Mouse (Mus musculus) hindbrain, embryonic 12.5 days (tissue): ENCODE measurements around the gene Rbpms2. TPM values are rescaled to one million over a fixed set of nuclear protein-coding genes. Genes with fewer than 3 reads are reported as not detected.

Experiments
- polyA plus RNA-seq: library from polyadenylated mRNA; unstranded; fragments of >200 nt; fragmentation: Nextera tagmentation; extraction: Ambion mirVana; gene quantifications from 2 replicates; pipeline ENCODE4 v1.2.1, GENCODE M21; 2016

Rbpms2 gene
- polyA plus RNA-seq, 1 experiment from 2014 or later = 15.0 TPM

Other genes starting within 250 kb of the Rbpms2 start
- gene Kbtbd13, start 238.0 kb upstream of the Rbpms2 start, polyA plus RNA-seq = 0.74 and 1.0 TPM in 2 replicates
- gene Rasl12, start 231.1 kb upstream of the Rbpms2 start, polyA plus RNA-seq = 7.8 and 8.4 TPM in 2 replicates
- not detected in 2 replicates for gene Slc51b, start 206.7 kb upstream of the Rbpms2 start, polyA plus RNA-seq
- 22.8 and 28.4 TPM in 2 replicates for gene Mtfmt, start 193.9 kb upstream of the Rbpms2 start, polyA plus RNA-seq
- gene Spg21, start 168.7 kb upstream of the Rbpms2 start, polyA plus RNA-seq = 121 and 136 TPM in 2 replicates
- gene Ankdd1a, start 109.5 kb upstream of the Rbpms2 start, polyA plus RNA-seq = 0.22 TPM in 1 of 2 replicates, not detected in the other
- gene Plekho2, start 49.6 kb upstream of the Rbpms2 start, polyA plus RNA-seq = 12.4 and 14.1 TPM in 2 replicates
- gene Pif1, start 42.5 kb upstream of the Rbpms2 start, polyA plus RNA-seq = 13.9 and 16.5 TPM in 2 replicates
- 312 and 323 TPM in 2 replicates for gene Oaz2, start 38.4 kb downstream of the Rbpms2 start, polyA plus RNA-seq
- gene Zfp609, start 197.9 kb downstream of the Rbpms2 start, polyA plus RNA-seq = 11.3 and 14.0 TPM in 2 replicates